Mouse (Mus musculus) CH12.LX (cell line): Measurements from ENCODE around the gene Tmco3.

Source experiments
- BHLHE40 ChIP-seq: IDR thresholded peaks from 2 replicates; pipeline ENCODE4 v1.6.1; 2011; ENCODE audit warnings: mild to moderate bottlenecking, low read depth, low read length, improper control_type of control experiment
- CTCF ChIP-seq, 2 experiments: IDR thresholded peaks in 1 of 2; conservative IDR thresholded peaks in 1 of 2; 2 replicates each; pipeline ENCODE4 v1.5.1; 2011 to 2012; ENCODE audit warnings: low read depth in 2 of 2, low read length in 2 of 2, improper control_type of control experiment in 1 of 2, inconsistent platforms in 1 of 2, mild to moderate bottlenecking in 1 of 2, moderate library complexity in 1 of 2
- E2F4 ChIP-seq: IDR thresholded peaks from 2 replicates; pipeline ENCODE4 v1.6.1; 2011; ENCODE audit warnings: low read depth, low read length, improper control_type of control experiment; ENCODE audit not compliant: insufficient replicate concordance
- HCFC1 ChIP-seq: IDR thresholded peaks from 2 replicates; pipeline ENCODE4 v1.6.1; 2012; ENCODE audit warnings: low read depth, mild to moderate bottlenecking, inconsistent platforms, low read length, improper control_type of control experiment
- JUND ChIP-seq: conservative IDR thresholded peaks from 2 replicates; pipeline ENCODE4 v1.6.1; 2011; ENCODE audit warnings: low read depth, low read length, improper control_type of control experiment
- MAX ChIP-seq: IDR thresholded peaks from 2 replicates; pipeline ENCODE4 v1.6.1; 2011; ENCODE audit warnings: low read length, improper control_type of control experiment
- POLR2A ChIP-seq: IDR thresholded peaks from 2 replicates; pipeline ENCODE4 v1.6.1; 2011; ENCODE audit warnings: low read depth, mild to moderate bottlenecking, improper control_type of control experiment, low read length
- POLR2AphosphoS2 ChIP-seq: IDR thresholded peaks from 2 replicates; pipeline ENCODE4 v1.6.1; 2011; ENCODE audit warnings: low read depth, low read length, improper control_type of control experiment
- TBP ChIP-seq: conservative IDR thresholded peaks from 2 replicates; pipeline ENCODE4 v1.6.1; 2011; ENCODE audit warnings: low read depth, low read length, improper control_type of control experiment
- TCF12 ChIP-seq: IDR thresholded peaks from 2 replicates; pipeline ENCODE4 v1.6.1; 2014; ENCODE audit warnings: low read depth, mild to moderate bottlenecking, inconsistent platforms, low read length, improper control_type of control experiment
- USF1 ChIP-seq: IDR thresholded peaks from 2 replicates; pipeline ENCODE4 v1.6.1; 2014; ENCODE audit warnings: low read depth, mild to moderate bottlenecking, inconsistent platforms, low read length, improper control_type of control experiment

GRCm38 (mm10) chr8:13263376-13263775 lies 24.6 kb upstream of the Tmco3 start:
- TF ChIP-seq CTCF (conservative IDR thresholded peaks at IDR 0.05 in 1 of 2, IDR thresholded peaks at IDR 0.05 in 1 of 2; ENCODE audit: low read depth in 2 of 2, low read length in 2 of 2) (no peak), JUND (no peak), HCFC1 (no peak), E2F4 (no peak), POLR2A (no peak), BHLHE40 (no peak), MAX (no peak), USF1 (no peak), POLR2AphosphoS2 (no peak), TCF12 (no peak), TBP (no peak)
